Mouse (Mus musculus) v-Abl transformed pro-B cells (cell line): Measurements from ENCODE around the gene Shld2.

Source experiments
- in situ Hi-C, 2 experiments: fragments of 400-800 bp; cut with MboI; formaldehyde crosslinking; loops; one replicate each; pipeline ENCODE4 v1.15.1; 2025; ENCODE audit not compliant: unreplicated experiment in 2 of 2

The Shld2 gene

DNA sequence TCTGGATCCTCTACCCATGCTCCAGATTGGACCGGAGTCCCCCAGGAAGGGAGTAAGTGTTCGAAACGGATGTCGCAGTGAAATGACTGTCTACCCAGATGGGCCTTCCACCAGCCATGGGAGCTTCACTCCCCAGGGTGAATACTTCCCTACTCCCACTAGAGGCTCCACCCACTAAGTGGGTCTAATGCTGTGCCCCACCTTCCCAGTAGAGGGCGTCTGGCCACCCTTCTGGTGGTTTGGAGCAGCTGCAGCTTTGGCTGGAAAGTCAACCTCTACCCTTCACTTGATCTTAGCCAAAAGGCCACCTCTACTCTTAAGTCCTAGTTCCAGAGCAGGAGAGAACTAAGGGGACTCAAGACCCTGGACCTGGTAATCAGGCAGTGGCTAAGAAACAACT, 121.7 kb downstream of the Shld2 start:
- in situ Hi-C loops, result loop anchor here in 1 of 2 experiments (5.0 kb wide), 1 partner anchor 41 kb away; no protein-coding TSS in a partner anchor
